Mouse (Mus musculus): ENCODE measurements around the gene Gtf3c4.

- TF ChIP-seq CTCF (IDR thresholded peaks at IDR 0.05; ENCODE audit: low read depth) (no peak), EP300 (IDR thresholded peaks at IDR 0.05; ENCODE audit: low read depth) (peak; percentile 86; the same call in 1 of the 2 replicates)
Measured at GRCm38 (mm10) chr2:28840222-28840951, at the start of gene Gtf3c4, which contains the start of gene Ddx31.
